Mouse (Mus musculus) midbrain, embryonic 11.5 days (tissue): ENCODE measurements around the gene Scyl1. TPM values are rescaled to one million over a fixed set of nuclear protein-coding genes. Genes with fewer than 3 reads are reported as not detected.

Experiments
- ATAC-seq: fragments of 200-750 bp; cut with Nextera tagmentation; 2 replicates; pipeline ENCODE4 v1.8.0; 2017; ENCODE audit warnings: moderate TSS enrichment, moderate library complexity; ENCODE audit not compliant: low FRiP score
- DNase-seq: peaks from one replicate; pipeline ENCODE4 v3.0.0; 2015; ENCODE audit warnings: low spot score; ENCODE audit errors: missing footprints
- H3K27ac ChIP-seq: fragments of 300-500 bp; sonication (generic); 2 replicates; pipeline ENCODE4 v1.5.1; 2014; ENCODE audit warnings: low read depth, low read length
- H3K27me3 ChIP-seq: fragments of 300-500 bp; sonication (generic); 2 replicates; pipeline ENCODE4 v1.6.1; 2014; ENCODE audit warnings: mild to moderate bottlenecking, low read length, moderate library complexity, mixed read lengths; ENCODE audit not compliant: control insufficient read depth, insufficient read depth
- H3K36me3 ChIP-seq: fragments of 300-500 bp; sonication (generic); 2 replicates; pipeline ENCODE4 v1.6.1; 2014; ENCODE audit warnings: mild to moderate bottlenecking, low read length, moderate library complexity, mixed read lengths; ENCODE audit not compliant: control insufficient read depth, insufficient read depth
- H3K4me1 ChIP-seq: fragments of 300-500 bp; sonication (generic); 2 replicates; pipeline ENCODE4 v1.6.1; 2014; ENCODE audit warnings: low read length; ENCODE audit not compliant: control insufficient read depth, insufficient read depth
- H3K4me2 ChIP-seq: fragments of 300-500 bp; sonication (generic); 2 replicates; pipeline ENCODE4 v1.6.1; 2014; ENCODE audit warnings: mild to moderate bottlenecking, moderate library complexity
- H3K4me3 ChIP-seq: fragments of 300-500 bp; sonication (generic); 2 replicates; pipeline ENCODE4 v1.5.1; 2014; ENCODE audit warnings: low read depth, low read length
- H3K9ac ChIP-seq: fragments of 300-500 bp; sonication (generic); 2 replicates; pipeline ENCODE4 v1.6.1; 2014; ENCODE audit warnings: low read length
- H3K9me3 ChIP-seq: fragments of 300-500 bp; sonication (generic); 2 replicates; pipeline ENCODE4 v1.6.1; 2016; ENCODE audit warnings: low read length; ENCODE audit not compliant: control insufficient read depth
- WGBS: fragments of 180-500 bp; shearing (Covaris S2); extraction: QIAGEN DNeasy Blood & Tissue Kit; methylation state at CpG from one replicate; pipeline ENCODE4 v1.1.7; 2014; 5-methylcytosine and 5-hydroxymethylcytosine counted together
- polyA plus RNA-seq: library from polyadenylated mRNA; unstranded; fragments of >200 nt; fragmentation: Nextera tagmentation; extraction: Ambion mirVana; gene quantifications from 2 replicates; pipeline ENCODE4 v1.2.1, GENCODE M21; 2014

The Scyl1 gene
- polyA plus RNA-seq, 1 experiment from 2014 or later, result 58.6 TPM

DNA sequence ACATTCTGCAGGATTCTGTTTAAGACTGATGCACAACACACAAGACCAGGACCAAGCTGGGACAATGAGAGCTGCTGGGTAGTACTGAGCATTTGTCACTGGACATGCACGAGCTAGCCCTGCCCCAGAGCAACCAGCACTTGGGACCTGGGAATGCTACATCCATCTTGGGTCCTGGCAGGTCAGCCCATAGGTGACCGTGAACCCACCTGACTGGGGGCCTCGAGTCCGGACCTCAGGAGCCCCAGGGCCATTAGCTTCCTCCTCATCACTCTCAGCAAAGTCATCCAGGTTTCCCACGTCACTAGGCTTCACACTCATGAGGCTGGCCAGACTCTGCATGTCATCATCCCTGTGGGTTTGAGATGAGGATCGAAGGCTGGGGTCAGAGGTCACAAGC is 50.0 kb downstream of the Scyl1 start:
- Histone ChIP-seq H3K9me3 (no peaks in the 10 kb centered on the region), H3K9ac (no peak overlapping the region), H3K27ac (no peak overlapping the region), H3K36me3 (peaks cover 24% of the 10 kb centered on the region), H3K27me3 (no peaks in the 10 kb centered on the region), H3K4me1 (peaks cover 10% of the 10 kb centered on the region), H3K4me2 (no peak overlapping the region), H3K4me3 (no peak overlapping the region)
- WGBS, result 85% methylated on average over 6 of the region's 6 CpGs
- DNase-seq, result no peak
- no peak for ATAC-seq

GRCm38 (mm10) chr19:5716955-5717354 is 54.3 kb downstream of the Scyl1 start:
- peaks cover 22% of the 10 kb centered on the region for H3K36me3 ChIP-seq
- WGBS, result 58% methylated on average over 10 of the region's 10 CpGs
- peaks cover 19% of the 10 kb centered on the region for H3K4me1 ChIP-seq
- no peak overlapping the region for H3K4me2 ChIP-seq
- ATAC-seq, result peak; percentile 39; the same call in 1 of the 2 replicates
- no peaks in the 10 kb centered on the region for H3K9me3 ChIP-seq
- no peaks in the 10 kb centered on the region for H3K27me3 ChIP-seq
- DNase-seq, result peak; percentile 84
- no peak overlapping the region for H3K9ac ChIP-seq
- H3K4me3 ChIP-seq, result no peak overlapping the region
- H3K27ac ChIP-seq, result no peak overlapping the region

GRCm38 (mm10) chr19:5715793-5716688 is 55.2 kb downstream of the Scyl1 start:
- Histone ChIP-seq H3K4me1 (peaks cover 19% of the 10 kb centered on the region), H3K9me3 (no peaks in the 10 kb centered on the region), H3K27ac (no peak overlapping the region), H3K9ac (peak overlapping the region; percentile 40), H3K4me3 (no peak overlapping the region), H3K4me2 (peak overlapping the region; percentile 40), H3K27me3 (no peaks in the 10 kb centered on the region), H3K36me3 (peaks cover 18% of the 10 kb centered on the region)
- WGBS, result 15% methylated on average over 43 of the region's 43 CpGs
- DNase-seq (peak; percentile 93), ATAC-seq (peak; percentile 78)

GRCm38 (mm10) chr19:5713730-5714129 is 57.5 kb downstream of the Scyl1 start:
- Histone ChIP-seq H3K4me2 (no peak overlapping the region), H3K27me3 (no peaks in the 10 kb centered on the region), H3K36me3 (peaks cover 2% of the 10 kb centered on the region; the same call in 1 of the 2 replicates), H3K9ac (no peak overlapping the region), H3K27ac (no peak overlapping the region), H3K9me3 (no peaks in the 10 kb centered on the region), H3K4me3 (no peak overlapping the region), H3K4me1 (peaks cover 19% of the 10 kb centered on the region)
- 14% methylated on average over 2 of the region's 2 CpGs for WGBS
- DNase-seq, result no peak
- ATAC-seq, result no peak

GRCm38 (mm10) chr19:5713255-5713654 is 58.0 kb downstream of the Scyl1 start:
- Histone ChIP-seq H3K36me3 (peaks cover 6% of the 10 kb centered on the region; the same call in 1 of the 2 replicates), H3K9me3 (no peaks in the 10 kb centered on the region), H3K4me2 (no peak overlapping the region), H3K27ac (no peak overlapping the region), H3K27me3 (no peaks in the 10 kb centered on the region), H3K9ac (no peak overlapping the region), H3K4me3 (no peak overlapping the region), H3K4me1 (peaks cover 19% of the 10 kb centered on the region)
- WGBS, result 79% methylated on average over 5 of the region's 5 CpGs
- DNase-seq (no peak), ATAC-seq (no peak)

GRCm38 (mm10) chr19:5711907-5712460 is 59.2 kb downstream of the Scyl1 start:
- ATAC-seq, result no peak
- Histone ChIP-seq H3K27me3 (no peaks in the 10 kb centered on the region), H3K9me3 (no peaks in the 10 kb centered on the region), H3K9ac (no peak overlapping the region), H3K4me2 (no peak overlapping the region), H3K27ac (no peak overlapping the region), H3K36me3 (peaks cover 12% of the 10 kb centered on the region), H3K4me3 (no peak overlapping the region), H3K4me1 (peaks cover 17% of the 10 kb centered on the region)
- 92% methylated on average over 14 of the region's 14 CpGs for WGBS
- no peak for DNase-seq

DNA sequence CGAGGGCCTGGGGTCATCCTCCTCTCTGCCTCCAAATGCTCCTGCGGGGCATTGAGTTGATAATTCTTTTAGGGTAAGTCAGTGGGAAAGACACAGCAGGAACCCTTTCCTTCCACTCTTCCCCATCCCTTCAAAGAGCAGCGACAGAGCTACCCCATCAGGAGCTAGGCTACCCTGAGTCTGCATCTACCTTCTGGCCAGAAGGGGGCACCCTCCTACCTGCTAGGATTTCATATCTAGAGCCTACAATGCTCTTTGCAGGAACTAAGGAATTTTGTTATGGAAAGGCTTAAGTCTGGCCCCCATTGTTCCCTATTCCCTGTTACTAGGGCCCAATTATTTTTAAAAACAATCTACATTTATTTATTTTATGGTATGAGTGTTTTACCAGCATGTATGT is 60.0 kb downstream of the Scyl1 start:
- Histone ChIP-seq H3K9me3 (no peaks in the 10 kb centered on the region), H3K9ac (no peak overlapping the region), H3K27ac (no peak overlapping the region), H3K27me3 (no peaks in the 10 kb centered on the region), H3K4me1 (peaks cover 10% of the 10 kb centered on the region), H3K36me3 (peaks cover 12% of the 10 kb centered on the region), H3K4me3 (no peak overlapping the region), H3K4me2 (no peak overlapping the region)
- DNase-seq (peak; percentile 91), ATAC-seq (no peak)
- WGBS, result 8% methylated on average over 3 of the region's 3 CpGs

- Histone ChIP-seq H3K27ac (no peak overlapping the region), H3K4me2 (no peak overlapping the region), H3K4me3 (no peak overlapping the region), H3K9ac (no peak overlapping the region), H3K9me3 (no peaks in the 10 kb centered on the region), H3K4me1 (peaks cover 4% of the 10 kb centered on the region), H3K36me3 (peaks cover 12% of the 10 kb centered on the region), H3K27me3 (no peaks in the 10 kb centered on the region)
- 75% methylated on average over 8 of the region's 8 CpGs for WGBS
- no peak for ATAC-seq
- no peak for DNase-seq
Measured at GRCm38 (mm10) chr19:5710581-5710980, 60.6 kb downstream of the Scyl1 start.

DNA sequence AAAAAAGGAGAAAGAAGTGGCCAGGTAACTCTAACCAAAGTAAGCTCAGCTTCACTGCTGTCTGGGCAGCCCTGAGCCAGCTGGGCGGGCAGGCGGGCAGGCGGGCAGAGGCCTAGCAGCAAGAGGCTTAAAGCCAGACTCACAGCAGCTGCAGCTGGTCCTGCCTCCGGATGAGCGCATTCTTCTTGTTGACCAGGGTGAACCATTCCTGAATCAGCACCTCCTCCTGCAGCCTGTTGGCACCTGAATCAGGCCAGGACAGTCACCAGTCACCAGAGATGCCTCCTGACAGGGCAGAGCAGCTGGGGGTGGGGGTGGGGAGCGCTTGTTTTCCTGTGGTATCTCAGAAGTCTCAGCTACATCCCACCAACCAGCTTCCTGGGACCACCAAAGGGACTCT is 61.2 kb downstream of the Scyl1 start:
- peaks cover 12% of the 10 kb centered on the region for H3K36me3 ChIP-seq
- H3K4me3 ChIP-seq, result no peak overlapping the region
- H3K9ac ChIP-seq, result no peak overlapping the region
- H3K27me3 ChIP-seq, result no peaks in the 10 kb centered on the region
- H3K27ac ChIP-seq, result no peak overlapping the region
- H3K9me3 ChIP-seq, result no peaks in the 10 kb centered on the region
- H3K4me2 ChIP-seq, result no peak overlapping the region
- no peaks in the 10 kb centered on the region for H3K4me1 ChIP-seq
- ATAC-seq, result no peak
- 88% methylated on average over 6 of the region's 6 CpGs for WGBS
- DNase-seq, result no peak
